Mouse (Mus musculus) ES-E14 (cell line): ENCODE results near the gene Lgals9.

Experiments
- CHD2 ChIP-seq: IDR thresholded peaks from 2 replicates; pipeline ENCODE4 v1.6.1; 2014; ENCODE audit warnings: mild to moderate bottlenecking, low read depth, low read length, inconsistent platforms
- MAFK ChIP-seq: IDR thresholded peaks from 2 replicates; pipeline ENCODE4 v1.6.1; 2014; ENCODE audit warnings: mild to moderate bottlenecking, low read depth, low read length, inconsistent platforms; ENCODE audit not compliant: insufficient read depth
- ZC3H11A ChIP-seq: IDR thresholded peaks from 2 replicates; pipeline ENCODE4 v1.6.1; 2012; ENCODE audit warnings: low read depth, mild to moderate bottlenecking, inconsistent platforms, low read length, borderline replicate concordance
- ZNF384 ChIP-seq: IDR thresholded peaks from 2 replicates; pipeline ENCODE4 v1.6.1; 2012; ENCODE audit warnings: low read depth, low read length, inconsistent platforms

GRCm38 (mm10) chr11:78922678-78923407 lies 61.9 kb downstream of the Lgals9 start:
- TF ChIP-seq MAFK (no peak), CHD2 (no peak), ZC3H11A (peak; percentile 43; the same call in 1 of the 2 replicates), ZNF384 (no peak)
